Mouse (Mus musculus) MN1 (cell line): ENCODE data around the gene Dnah14.
A peak's percentile ranks its signal among the peaks of the same experiment; 100 is the strongest.

Source experiments
- DNase-seq: peaks from one replicate; pipeline ENCODE4 v3.0.0-alpha.2; 2016; ENCODE audit warnings: low spot score

Dnah14 gene

GRCm38 (mm10) chr1:181852466-181852865, 276.1 kb downstream of the Dnah14 start:
- DNase-seq, result no peak

- no peak for DNase-seq
These were observed 276.9 kb downstream of the Dnah14 start for GRCm38 (mm10) chr1:181853081-181853736.

- no peak for DNase-seq
These were observed 278.5 kb downstream of the Dnah14 start for GRCm38 (mm10) chr1:181854829-181855228.

- no peak for DNase-seq
These were observed 280.0 kb downstream of the Dnah14 start for GRCm38 (mm10) chr1:181856329-181856728.

GRCm38 (mm10) chr1:181860659-181861058, 284.3 kb downstream of the Dnah14 start:
- DNase-seq, result peak; percentile 80

- no peak for DNase-seq
These were observed 285.0 kb downstream of the Dnah14 start for GRCm38 (mm10) chr1:181861181-181861902.

GRCm38 (mm10) chr1:181862676-181863374, 286.5 kb downstream of the Dnah14 start:
- DNase-seq, result no peak

GRCm38 (mm10) chr1:181863431-181863830, 287.1 kb downstream of the Dnah14 start:
- no peak for DNase-seq
